Mouse (Mus musculus) olfactory bulb, adult 2 months (tissue): ENCODE data around the gene Ankle1.

Experiments
- CTCF ChIP-seq: fragments of 200-500 bp; IDR thresholded peaks from 2 replicates; pipeline ENCODE4 v1.5.1; 2012; ENCODE audit warnings: low read depth, mild to moderate bottlenecking, low read length, moderate library complexity; ENCODE audit not compliant: insufficient read depth
- POLR2A ChIP-seq: fragments of 200-500 bp; IDR thresholded peaks from 2 replicates; pipeline ENCODE4 v1.6.1; 2012; ENCODE audit warnings: mild to moderate bottlenecking, low read depth, low read length, moderate library complexity; ENCODE audit not compliant: insufficient read depth

- TF ChIP-seq POLR2A, result no peak
- no peak for TF ChIP-seq CTCF
Observed at GRCm38 (mm10) chr8:71381971-71382961, 23.5 kb upstream of the Ankle1 start.
